Mouse (Mus musculus) urinary bladder, postnatal 14 days (tissue): ENCODE data around the gene Sertad2.

ENCODE experiments used
- DNase-seq: peaks from one replicate; pipeline ENCODE4 v3.0.0; 2021; ENCODE audit warnings: low spot score

The Sertad2 gene

DNA sequence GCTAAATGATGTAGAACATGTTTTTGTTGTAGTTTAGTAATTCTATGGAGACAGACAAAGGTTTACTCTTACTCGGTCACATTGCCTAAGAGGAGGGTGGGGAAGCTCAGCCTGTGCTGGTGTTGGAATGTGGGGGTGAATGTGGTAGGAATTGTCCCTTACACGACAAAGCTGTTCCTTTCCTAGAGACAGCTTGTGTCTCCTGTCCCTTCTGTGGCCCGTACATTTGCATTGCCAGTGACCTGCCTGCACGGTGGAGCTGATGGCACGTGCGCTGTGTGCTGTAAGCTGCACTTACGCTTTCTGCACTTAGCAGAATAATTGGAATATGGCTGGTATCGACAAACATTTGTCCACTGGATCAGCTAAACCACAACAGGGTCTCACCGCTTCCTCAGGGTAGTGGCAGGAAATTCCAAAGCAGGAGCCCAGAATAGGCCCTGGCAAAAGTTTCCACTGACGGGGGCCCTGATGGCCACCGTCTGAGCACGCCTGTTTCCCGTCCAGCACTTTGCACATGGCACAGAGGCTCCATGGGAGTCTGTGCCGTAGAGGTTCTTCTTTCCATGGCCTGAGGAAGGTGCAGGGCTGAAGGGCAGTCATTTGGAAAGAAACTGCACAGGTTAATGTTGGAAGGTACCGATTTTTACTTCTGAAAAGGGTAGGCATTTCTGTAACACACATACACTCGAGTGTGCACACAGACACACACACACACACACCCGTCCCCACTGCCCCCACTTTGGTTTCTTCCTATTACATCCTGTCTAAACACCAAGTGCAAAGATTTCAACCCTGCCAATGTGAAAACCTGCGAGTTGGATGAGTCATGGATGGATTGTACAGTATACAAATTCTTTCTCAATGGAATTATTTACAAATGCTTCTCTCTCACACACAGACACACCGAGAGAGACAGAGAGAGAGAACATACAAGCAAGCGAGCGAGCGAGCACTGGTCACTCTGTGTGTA, 51.5 kb downstream of the Sertad2 start:
- no peak for DNase-seq

DNA sequence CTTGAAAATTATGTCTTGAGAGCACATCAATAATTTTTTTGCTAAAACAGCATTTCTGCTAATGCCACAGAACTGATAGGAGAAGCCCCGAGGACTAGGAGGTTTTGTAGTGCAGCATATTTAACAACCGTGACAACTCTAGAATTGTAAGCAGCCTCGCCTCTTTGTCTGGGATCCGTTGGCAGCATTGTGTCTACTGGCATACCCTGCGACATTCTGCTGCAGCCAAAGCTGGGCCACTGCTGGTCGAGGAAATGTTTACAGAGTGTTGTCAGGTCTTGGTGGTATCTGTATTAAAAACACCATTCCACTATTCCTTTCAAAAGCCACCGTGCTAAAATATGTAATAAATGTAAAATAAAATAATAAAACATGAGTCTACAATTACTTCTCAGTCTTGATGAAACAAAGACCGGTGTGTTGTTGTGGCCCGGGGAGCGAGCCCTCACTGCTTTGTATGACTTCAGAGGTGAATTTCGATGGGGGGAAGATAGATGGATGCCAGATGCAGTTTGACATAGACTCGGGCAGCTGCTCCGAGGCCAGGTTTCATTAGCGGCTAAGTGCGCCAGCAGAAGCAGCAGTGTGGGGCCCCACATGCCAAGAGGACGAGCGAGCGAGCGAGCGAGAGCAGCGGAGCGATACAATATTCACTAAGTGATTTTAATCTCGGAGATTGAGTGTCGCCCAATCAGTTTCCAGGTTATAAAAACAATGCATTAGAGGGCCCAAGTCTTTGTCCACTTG, 60.2 kb downstream of the Sertad2 start:
- no peak for DNase-seq

DNA sequence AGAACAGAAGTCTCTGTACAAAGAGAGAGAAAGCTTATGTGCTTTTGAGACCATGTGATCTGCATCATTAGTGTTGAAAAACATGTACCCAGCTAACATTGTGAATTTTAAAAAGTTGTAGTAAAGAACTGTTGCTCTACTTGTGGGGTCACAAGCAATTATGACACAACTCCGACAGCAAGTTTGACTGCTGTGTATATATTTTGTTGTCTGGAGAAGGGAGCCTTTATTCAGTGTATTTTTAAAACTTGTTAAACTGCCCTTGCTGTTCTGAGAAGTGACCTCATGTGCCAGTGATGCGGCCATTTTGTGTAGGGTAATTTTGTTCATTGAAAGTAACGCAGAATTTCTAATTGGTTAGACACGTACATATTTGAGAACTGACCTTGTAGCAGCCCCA, 61.1 kb downstream of the Sertad2 start:
- DNase-seq, result no peak

DNA sequence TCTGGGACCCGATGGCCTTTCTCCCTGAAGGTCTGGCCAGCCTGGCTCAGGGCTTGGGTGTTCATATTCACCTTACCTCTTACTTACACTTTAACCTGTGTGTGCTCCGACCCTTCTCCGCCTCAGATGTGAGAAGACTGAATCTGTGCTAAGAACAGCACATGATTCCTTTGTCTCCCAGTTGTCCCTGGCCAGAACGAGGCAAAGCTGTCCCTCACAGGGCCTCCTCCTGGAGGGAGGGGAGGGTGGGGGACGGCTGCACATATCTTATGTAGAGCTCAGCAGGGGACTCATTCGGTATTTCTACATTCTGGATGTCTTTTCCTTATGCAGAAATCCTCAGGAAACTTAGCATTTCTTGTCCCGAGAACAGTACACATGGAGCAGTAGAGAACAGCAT, 62.6 kb downstream of the Sertad2 start:
- DNase-seq, result no peak

DNA sequence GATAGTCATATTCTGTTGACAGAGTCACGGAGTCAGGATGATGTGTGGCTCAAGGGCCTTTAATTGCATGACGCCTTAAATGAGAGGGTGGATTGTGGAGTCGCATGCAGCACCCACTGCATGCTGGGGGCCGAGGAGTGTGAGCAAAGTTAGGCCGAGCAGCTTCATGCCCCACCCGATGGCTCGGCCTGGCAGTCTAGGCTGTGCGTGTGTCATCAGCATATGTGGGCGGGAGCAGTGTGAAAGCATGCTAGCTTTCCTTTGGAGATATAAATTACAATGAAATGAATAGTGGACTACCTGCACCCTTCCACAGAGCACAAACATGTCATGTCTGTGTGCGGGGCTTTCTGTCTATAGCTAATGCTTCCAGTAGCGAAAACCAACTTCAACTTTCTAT, 65.4 kb downstream of the Sertad2 start:
- DNase-seq, result no peak

DNA sequence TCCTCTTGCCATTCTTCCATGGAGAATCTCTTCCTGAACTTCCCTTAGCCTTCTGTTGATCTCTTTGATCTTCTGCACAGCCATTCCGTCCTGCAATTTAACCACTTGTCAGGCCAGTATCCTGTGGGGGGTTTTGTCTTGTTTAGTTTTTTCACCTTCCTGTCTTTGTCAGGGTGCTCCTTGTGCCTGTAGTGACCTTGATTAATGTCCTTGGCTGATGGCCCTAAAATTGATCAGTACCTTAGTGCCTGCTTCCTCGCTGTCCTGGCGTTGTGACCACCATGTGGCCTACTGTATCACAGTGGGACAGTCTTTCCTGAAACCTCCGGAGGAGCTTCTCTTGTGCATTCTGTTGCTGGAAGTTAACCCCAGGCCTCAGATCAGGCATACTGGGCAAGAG, 70.2 kb downstream of the Sertad2 start:
- no peak for DNase-seq

DNA sequence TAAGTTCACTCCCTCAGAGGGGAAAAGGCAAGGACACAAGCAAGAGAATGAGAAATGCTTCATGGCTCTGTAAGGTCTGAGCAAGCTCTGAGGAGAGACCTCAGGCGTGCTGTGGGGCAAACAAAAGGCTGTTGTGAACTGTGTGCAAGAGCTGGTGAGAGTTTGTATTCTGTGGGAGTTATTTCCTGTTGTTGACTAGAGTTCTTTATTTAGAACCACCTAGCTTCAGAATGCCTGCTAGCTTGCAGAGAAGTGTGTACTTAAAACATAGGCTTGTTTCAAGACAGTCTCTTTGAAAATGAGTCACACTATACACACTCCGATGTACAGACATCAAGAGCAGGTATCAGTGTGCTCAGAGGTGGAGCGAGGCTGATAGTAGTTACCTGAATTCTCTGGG, 73.0 kb downstream of the Sertad2 start:
- no peak for DNase-seq

DNA sequence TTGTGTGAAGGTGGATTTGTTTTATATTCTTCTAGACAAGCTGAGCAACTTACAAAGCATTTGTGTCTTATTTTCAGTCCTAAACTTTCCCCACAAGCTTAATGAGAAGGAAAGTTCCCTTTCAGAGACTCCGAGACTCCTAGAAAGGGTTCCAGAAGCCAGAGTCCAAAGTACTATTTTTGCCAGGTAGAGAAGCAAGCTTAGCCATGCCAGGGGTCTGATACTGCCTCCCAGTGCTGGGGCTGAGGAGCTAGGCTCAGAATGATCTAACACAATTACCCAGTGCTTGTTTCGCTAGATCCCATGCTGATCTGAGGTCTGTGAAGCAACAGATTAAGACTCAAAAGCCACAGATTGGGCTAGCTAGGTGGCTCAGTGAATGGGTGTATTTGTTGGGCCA, 84.1 kb downstream of the Sertad2 start:
- no peak for DNase-seq

DNA sequence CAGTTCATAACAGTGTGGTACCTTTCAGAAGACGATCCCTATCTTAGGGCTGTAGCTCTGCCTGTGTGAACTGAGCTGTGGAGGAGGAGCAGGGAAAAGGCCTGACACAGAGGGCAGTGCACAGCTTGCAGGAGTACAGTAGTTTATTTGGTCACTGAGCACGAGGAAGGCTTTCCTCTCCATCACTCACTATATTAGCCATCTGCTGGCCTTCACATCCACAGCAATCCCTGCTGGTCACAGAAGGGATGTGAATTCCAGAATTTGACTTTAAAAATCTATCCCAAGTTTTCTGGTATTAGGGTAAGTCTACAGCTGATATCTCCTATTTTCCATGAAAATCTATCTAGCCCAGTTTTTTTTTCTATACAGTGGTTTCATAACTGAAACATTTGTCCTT, 85.2 kb downstream of the Sertad2 start:
- DNase-seq, result no peak

DNA sequence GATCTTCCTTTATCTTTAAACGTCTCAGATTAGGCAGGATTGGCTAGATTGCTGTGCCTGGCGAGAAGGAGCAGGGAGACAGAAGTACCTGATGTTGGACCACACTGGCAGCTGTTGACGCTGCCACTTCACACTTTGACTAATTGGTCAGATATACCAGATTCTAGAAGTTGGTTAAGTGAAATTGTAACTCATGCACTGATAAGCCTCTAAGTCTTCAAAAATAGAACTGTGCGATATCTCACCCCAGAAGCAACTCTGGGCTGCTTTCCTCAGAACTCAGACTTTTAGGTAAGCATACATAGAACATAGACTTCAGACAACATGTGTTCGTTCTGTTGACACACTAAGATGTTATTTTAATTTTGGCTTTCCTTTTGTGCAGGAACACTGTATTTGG, 86.6 kb downstream of the Sertad2 start:
- DNase-seq, result no peak

DNA sequence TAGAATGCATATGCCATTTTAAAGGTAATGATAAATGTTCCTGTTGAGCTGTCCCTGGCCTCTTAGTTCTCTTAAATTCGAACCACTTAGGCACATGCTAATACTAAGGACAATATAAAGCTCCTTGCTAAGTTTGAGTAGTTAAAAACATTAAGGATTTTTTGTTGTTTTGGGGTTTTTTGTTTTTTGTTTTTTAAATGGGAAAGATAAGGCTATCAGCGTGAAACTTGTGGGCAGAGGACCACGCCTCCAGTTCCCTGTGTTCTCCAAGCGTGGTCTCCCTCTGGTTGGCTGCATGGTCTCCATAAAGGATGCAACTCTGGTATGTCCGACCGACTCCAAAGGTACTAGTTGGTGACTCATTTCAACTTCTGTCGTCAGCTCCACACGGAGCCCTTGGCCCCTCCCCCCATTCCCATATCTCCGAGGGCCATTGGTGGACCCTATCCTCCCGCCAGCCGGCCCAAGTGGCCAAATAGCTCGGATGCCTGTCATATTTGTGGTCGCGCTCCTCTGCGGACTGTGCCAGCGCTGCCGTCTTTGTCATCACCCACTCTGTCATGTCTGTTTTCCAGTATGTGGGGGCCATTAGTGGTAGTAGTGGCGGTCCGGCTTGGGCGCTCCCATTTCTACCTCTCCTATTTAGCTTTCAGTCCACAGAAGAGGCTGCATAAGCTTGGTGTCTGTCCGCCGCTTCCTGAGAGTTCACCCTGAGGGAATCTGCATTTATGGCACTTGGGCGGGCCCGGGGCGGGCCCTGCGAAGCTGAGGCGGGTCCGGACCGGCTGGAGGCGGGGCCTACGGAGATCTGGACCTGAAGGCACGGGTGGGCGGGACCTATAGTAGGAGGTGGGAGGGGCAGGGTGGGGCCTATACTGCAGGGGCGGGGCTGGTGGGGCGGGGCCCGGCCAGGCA, 88.2 kb downstream of the Sertad2 start:
- DNase-seq, result peak; percentile 96

DNA sequence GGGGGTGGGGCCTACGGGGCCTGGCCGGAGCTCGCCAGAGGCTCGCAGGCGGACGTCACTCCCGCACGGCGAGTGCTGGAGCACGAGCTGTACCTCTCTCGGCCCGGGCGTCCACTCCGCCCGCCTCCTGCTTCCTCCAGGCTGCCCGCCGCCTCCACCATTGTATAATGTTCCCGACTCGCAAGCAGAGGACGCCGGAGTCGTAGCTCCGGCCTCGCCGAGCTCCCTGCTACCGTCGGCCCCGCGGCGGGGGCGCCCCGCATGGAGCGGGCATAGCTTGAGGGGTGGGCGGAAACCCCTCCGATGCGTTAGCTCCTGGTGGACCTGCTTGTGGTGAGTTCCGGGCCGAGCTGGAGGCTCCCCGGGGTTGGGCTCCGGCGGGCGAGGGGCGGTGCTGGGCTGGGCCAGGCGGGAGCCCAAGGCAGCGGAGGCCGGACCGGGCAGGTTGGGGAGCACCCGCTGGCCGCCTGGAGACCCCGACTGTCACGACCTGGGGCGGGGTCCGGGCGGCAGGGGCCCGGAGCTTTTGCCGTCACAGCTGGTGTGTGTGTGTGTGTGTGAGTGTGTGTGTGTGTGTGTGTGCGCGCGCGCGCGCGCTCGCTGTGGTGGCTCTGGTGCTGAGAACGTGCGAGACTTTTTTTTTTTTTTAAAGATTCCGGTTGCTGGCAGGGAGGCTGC, 89.0 kb downstream of the Sertad2 start:
- DNase-seq, result peak; percentile 79

DNA sequence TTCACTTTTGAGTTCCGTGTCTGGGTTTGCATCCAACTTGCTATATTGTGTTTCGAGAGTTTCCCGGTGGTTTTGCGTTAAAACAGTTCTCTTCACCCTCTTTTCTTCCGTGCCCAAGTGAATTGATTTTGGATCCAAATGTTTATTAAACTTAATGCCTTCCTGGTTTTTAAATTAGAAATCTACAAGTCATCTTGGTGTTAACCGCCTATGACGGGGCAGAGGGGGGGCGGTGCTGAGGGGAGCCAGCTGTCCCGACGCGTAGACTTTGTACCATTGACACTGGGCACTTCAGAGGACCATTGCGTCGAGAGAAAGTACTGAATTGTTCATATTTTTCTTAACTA, 89.5 kb downstream of the Sertad2 start:
- peak; percentile 66 for DNase-seq

DNA sequence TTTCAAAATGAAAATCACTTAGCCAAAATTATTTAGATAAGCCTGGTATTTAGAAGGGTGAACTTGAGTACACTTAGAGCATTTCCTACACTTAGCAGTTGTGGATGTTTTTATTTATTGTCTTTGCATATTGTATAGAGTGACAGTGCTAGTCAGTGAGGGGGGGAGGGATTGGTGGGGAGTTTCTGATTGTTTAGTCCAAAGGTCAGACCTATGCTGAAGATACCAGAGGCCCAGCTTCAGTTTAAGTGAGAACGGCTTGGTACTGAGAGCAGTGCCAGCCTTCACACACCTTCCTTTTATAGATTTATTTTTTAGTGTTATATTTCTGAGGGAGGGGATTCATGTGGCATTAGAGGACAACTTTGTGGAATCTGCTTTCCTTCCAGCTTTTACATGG, 91.5 kb downstream of the Sertad2 start:
- DNase-seq, result no peak

DNA sequence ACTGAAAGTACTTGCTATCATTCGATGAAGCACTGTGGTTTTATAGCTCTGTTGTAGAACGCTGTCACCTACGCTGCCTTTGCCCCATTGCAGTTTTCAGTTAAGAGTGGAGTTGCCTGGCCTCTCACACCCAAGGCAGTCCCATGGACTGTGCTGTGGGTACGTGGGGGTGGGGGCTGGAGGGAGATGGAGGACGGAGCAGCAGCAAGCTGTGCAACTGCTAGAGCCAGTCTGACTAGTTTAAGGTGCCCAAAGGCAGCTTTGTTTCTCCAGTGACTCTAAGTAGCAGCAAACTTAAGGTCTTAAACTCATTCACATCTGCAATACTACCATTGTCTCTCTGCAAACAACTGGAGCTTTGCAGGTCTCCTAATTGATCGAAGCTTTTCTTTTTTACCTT, 92.6 kb downstream of the Sertad2 start:
- peak; percentile 75 for DNase-seq

DNA sequence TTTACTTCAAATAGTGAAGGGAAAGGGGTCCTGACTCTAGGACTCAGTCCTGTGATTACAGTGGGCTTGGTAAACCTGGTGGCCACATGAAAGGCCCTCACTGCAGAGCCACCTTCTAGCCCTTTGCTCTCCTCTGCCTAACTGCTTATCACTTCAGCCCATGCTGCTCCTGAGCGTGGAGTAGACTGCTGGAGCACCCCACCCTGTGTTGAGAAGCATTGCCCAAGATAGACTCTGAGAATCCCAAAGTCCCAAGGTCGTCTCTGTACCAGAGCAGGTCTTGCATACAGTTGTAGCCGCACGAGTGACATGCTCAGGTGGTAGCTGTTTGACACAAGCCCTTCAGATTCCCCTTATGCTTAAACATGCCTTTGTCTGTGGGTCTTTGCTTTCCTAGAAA, 93.1 kb downstream of the Sertad2 start:
- DNase-seq, result no peak

DNA sequence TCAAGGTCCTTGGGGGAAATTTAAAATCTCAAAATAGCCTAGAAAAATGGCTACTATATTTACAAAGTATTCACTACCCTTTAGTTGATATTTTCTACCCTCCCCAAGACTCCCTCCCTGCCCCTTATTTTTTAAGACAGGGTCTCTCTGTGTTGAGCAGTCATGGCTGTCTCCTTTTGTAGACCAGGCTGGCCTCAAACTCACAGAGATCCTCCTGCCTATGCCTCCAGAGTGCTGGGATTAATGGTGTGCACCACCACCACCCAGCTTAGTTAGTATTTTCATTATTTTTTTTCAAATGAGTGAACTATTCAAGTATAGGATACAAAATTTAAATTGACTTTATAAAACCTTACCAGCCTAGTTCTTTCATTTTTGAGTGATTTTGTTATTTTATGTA, 94.0 kb downstream of the Sertad2 start:
- no peak for DNase-seq

DNA sequence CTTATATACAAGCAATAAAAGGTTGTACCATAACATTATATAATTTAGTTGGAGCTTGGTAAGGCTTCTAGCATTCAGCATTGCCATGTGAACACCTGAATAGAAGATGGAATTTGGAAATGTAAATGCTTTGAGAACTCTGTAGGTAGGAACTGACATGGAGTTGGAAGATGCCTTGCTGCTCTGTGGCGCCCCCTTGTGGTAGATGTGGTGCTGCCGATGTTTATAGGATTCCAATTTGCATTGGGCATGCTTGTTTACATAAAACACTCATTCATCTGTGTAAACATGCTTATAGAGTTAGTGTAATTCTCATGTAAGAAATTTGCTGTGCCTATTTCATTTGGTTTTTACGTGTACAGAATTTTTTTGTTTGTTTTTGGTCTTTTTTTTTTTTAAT, 95.8 kb downstream of the Sertad2 start:
- peak; percentile 84 for DNase-seq

DNA sequence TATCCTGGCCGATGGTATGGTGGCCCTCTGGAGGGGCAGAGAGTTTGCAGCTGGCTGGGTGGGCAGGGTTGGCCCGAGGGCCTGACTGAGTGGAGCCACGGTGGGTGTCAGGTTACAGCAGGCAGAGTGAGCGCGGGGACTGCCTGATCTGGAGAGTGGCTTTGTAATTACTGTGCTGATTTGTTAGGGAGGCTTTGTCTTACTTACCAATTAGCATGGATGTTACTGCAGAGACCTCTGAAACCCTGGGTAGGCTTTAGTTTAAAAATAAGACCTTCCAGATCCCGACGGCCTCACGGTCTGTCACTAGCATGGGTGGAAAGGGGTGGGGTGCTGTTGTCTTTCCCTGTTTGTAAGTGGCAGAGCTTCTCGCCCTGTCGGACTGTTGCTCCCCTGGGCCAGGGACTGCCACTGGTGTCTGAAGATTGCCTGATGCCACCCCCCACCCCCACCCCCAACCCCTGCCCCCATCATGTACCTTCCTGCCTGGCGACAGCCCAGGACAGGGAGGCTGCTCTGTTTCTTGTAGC, 96.9 kb downstream of the Sertad2 start:
- DNase-seq, result peak; percentile 40

DNA sequence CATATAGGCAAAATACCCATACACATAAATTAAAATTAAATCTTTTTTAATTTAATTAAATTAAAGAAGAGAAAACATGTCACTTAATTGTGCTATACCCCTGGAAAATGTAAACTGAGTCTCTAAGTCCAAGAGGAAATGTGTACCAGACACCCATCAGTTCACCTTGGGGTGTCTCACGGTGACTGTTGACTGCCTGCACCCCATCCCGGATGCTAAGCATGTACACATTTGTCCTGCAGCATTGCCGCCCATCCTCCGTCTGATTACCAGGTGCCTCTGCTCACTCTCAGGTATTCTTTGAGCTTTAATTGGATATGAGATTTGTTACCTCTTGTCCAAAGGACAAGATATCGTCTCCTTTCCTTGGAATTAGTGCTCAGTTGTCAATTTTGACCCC, 99.3 kb downstream of the Sertad2 start:
- no peak for DNase-seq

DNA sequence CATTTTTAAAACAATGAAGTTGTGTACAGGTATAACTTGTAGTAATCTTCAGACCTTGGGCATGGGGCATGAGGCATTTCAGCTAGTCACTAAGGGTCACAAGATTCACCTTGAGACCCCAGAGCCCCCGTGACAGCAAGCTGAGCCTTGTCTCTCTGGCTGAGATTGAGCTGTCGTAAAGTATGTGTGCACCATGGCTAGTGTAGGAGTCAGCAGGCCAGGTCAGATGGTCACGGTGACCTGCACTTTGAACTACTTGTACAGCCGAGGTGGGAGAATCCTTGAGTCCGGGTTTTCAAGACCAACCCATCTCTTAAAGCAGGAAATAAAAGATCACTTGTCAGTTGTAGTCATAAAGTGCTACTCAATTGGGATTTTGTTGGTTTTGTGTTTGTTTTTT, 100.1 kb downstream of the Sertad2 start:
- DNase-seq, result no peak

DNA sequence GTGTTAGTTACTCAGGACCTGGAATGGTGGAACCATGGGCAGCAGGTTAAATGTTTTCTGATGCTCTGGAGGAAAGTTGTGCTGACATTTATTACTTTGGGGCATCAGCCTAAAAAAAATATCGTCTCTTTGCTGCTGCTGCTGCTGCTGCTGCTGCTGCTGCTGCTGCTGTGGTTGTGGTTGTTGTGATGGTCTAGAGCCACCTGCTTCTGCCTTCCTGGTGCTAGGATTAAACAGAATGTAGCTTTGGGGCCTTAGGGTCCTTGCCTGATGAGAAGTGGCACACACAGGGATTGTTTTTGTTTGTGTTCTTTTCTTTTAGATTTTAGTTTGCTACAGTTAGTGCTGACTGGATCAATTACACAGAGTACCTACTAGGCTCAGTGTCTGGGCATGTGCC, 101.1 kb downstream of the Sertad2 start:
- DNase-seq, result no peak
